Mouse (Mus musculus): ENCODE data around the gene Pnma3. TPM values are rescaled to one million over a fixed set of nuclear protein-coding genes. Genes with fewer than 3 reads are reported as not detected.

The Pnma3 gene
- polyA plus RNA-seq (2014; fragmentation: Nextera tagmentation; extraction: Ambion mirVana): 0.08 and 0.13 TPM in 2 replicates

DNA sequence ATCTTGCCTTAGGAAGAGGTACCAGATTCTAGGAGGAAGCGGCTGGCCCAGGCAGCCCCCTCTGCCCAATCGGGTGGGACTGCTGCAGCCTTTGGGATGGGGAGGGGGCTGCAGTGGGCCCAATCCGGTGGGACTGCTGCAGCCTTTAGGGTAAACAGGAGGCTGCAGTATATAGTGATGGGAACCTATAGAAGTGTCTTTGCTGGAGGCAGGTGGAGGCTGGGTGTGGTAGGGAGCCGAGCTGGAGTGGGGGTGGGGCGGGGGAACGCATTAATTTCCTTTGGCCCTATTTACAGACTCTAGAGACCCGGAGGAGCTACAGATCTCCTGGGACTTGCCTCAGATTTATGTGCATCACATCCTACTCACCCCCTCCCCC lies at the start of gene Pnma3:
Gene Pnma3 (plus strand): TSS at position 373 of the 379 bp plus-strand sequence.
- H3K9ac ChIP-seq: no peak within 1 kb of the TSS
- H3K4me2 ChIP-seq: peak within 1 kb of the TSS; percentile 46
- ATAC-seq (ENCODE audit: insufficient read depth): 0 out of 2 replicates have a peak, but pooled peaks have one; percentile 45
- H3K4me3 ChIP-seq (ENCODE audit: low read depth, low read length): 0 out of 2 replicates have a peak within 1 kb of the TSS, but pooled peaks have one; percentile 0
- H3K4me1 ChIP-seq (ENCODE audit: insufficient read depth): no peaks in the 10 kb centered on the region
- DNase-seq: no peak
- no peaks in the 10 kb centered on the region for H3K9me3 ChIP-seq (ENCODE audit: low read depth, low read length)
- peak within 1 kb of the TSS; percentile 42; the same call in 1 of the 2 replicates for H3K27ac ChIP-seq (ENCODE audit: low read depth)
- no peaks in the 10 kb centered on the region for H3K27me3 ChIP-seq (ENCODE audit: insufficient read depth, low read length)
- 24% methylated on average over 7 of the region's 7 CpGs for WGBS
- TF ChIP-seq CTCF (IDR thresholded peaks at IDR 0.05; ENCODE audit: low read depth): no peak
- no peaks in the 10 kb centered on the region for H3K36me3 ChIP-seq (ENCODE audit: insufficient read depth)

DNA sequence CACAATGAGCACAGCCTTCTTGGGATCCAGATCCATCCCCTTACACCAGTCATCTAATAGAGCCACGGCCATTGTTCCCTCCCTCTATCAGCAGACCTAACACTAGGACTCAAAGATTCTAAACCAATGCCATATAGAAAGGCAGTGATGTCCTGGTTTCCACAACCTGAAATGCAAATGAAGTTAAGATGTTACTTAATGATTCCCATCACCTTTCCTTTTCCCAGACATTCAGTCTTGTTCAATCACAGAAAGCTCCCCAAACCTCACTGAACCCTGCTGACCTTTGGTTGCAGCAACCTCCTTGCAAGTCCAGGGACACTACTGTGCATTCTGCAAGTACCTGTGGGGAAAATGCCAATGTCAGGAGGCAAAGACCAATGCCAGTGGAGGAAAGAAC lies 27.6 kb upstream of the Pnma3 start, which contains the start of gene Pnma5:
Gene Pnma5 (minus strand): TSS at position 101 of the 400 bp plus-strand sequence.
- Histone ChIP-seq H3K4me1 (ENCODE audit: insufficient read depth) (no peaks in the 10 kb centered on the region), H3K36me3 (ENCODE audit: insufficient read depth) (no peaks in the 10 kb centered on the region), H3K9me3 (ENCODE audit: low read depth, low read length) (no peaks in the 10 kb centered on the region), H3K9ac (no peak within 1 kb of the TSS), H3K27me3 (ENCODE audit: insufficient read depth, low read length) (no peaks in the 10 kb centered on the region), H3K4me3 (ENCODE audit: low read depth, low read length) (no peak within 1 kb of the TSS), H3K4me2 (no peak within 1 kb of the TSS), H3K27ac (ENCODE audit: low read depth) (no peak within 1 kb of the TSS)
- 65% methylated on average over 1 of the region's 1 CpGs for WGBS
- ATAC-seq (ENCODE audit: insufficient read depth) (no peak), DNase-seq (no peak)
- TF ChIP-seq CTCF (IDR thresholded peaks at IDR 0.05; ENCODE audit: low read depth): no peak

DNA sequence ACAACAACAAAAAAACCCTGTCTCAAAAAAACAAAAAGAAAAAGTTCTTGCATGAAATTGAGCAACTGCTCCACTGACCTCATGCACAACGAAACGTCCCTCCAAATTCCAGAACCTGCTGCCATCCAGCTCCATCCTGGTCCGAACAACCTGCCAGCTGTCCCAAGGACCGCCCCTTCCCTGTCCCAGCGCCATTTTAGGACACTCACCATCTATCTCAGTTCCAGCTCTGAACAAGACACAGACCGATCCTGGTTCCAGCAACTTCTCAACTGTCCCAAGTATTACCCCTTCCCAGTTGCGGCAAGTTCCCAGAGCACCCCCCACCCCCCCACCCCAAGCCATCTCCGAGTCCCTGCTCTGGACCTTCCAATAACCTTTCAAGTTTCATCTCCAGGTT lies 25.8 kb upstream of the Pnma3 start:
- Histone ChIP-seq H3K9me3 (ENCODE audit: low read depth, low read length) (no peaks in the 10 kb centered on the region), H3K4me2 (no peak overlapping the region), H3K27me3 (ENCODE audit: insufficient read depth, low read length) (no peaks in the 10 kb centered on the region), H3K4me3 (ENCODE audit: low read depth, low read length) (no peak overlapping the region), H3K9ac (no peak overlapping the region), H3K27ac (ENCODE audit: low read depth) (no peak overlapping the region), H3K4me1 (ENCODE audit: insufficient read depth) (no peaks in the 10 kb centered on the region), H3K36me3 (ENCODE audit: insufficient read depth) (no peaks in the 10 kb centered on the region)
- 80% methylated on average over 8 of the region's 8 CpGs for WGBS
- ATAC-seq (ENCODE audit: insufficient read depth): no peak
- DNase-seq: no peak
- no peak for TF ChIP-seq CTCF (IDR thresholded peaks at IDR 0.05; ENCODE audit: low read depth)

DNA sequence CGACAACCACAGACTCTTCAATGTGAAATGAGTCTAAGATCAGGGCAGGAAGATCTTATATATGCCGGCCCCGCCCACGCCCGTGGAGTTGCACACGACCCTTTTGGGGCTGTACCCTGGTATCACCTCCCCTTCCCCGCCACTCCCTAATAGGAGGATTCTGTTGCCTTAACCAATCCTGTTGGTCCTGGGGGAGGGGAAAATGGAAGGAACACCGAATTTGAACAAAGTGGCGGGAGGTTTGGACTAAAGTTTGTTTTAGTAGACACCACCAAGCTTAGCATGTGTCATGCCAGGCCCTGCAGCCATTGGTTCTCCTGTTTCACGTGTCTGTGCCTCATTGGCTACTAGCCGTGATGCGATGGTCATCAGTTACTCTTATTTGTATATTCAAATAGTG lies 24.9 kb upstream of the Pnma3 start:
- H3K27me3 ChIP-seq (ENCODE audit: insufficient read depth, low read length): no peaks in the 10 kb centered on the region
- no peak for ATAC-seq (ENCODE audit: insufficient read depth)
- no peak overlapping the region for H3K4me3 ChIP-seq (ENCODE audit: low read depth, low read length)
- WGBS: 80% methylated on average over 12 of the region's 12 CpGs
- no peaks in the 10 kb centered on the region for H3K36me3 ChIP-seq (ENCODE audit: insufficient read depth)
- no peak for DNase-seq
- no peaks in the 10 kb centered on the region for H3K9me3 ChIP-seq (ENCODE audit: low read depth, low read length)
- no peak overlapping the region for H3K9ac ChIP-seq
- H3K4me2 ChIP-seq: no peak overlapping the region
- no peaks in the 10 kb centered on the region for H3K4me1 ChIP-seq (ENCODE audit: insufficient read depth)
- no peak for TF ChIP-seq CTCF (IDR thresholded peaks at IDR 0.05; ENCODE audit: low read depth)
- no peak overlapping the region for H3K27ac ChIP-seq (ENCODE audit: low read depth)

DNA sequence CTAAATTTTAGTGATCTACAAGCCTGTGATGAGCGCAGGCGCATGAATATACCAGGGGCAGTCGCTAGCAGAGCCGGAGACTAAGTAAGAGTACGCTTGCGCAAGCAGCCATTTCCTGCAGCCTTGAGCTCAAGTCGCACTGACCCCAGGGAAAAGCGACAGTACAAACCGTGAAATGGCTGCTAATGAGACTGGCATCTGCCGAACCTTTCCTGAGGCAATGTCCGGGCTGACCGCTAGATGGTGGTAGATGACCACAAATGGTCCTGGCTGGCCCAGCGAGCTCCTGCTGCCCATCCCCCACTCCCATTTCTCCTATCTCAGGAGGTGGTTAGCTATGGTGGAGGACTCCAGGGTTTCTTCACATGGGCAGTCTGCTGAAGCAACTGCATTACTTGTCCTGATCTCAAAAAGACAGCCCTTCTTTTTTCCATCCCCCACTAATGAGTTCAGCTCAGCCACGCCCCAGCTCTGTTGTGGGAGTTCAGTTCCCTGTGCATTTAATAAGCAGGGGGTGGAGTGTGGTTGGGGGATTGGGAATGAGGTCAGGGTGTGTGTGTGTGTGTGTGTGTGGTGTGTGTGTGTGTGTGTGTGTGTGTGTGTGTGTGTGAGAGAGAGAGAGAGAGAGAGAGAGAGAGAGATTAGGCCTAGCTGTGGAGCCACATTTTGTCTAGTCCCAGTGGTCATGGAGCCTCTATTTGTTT lies 10.6 kb upstream of the Pnma3 start:
- no peaks in the 10 kb centered on the region for H3K4me1 ChIP-seq (ENCODE audit: insufficient read depth)
- no peaks in the 10 kb centered on the region for H3K36me3 ChIP-seq (ENCODE audit: insufficient read depth)
- WGBS: 11% methylated on average over 14 of the region's 14 CpGs
- TF ChIP-seq CTCF (IDR thresholded peaks at IDR 0.05; ENCODE audit: low read depth): peak; percentile 92
- no peaks in the 10 kb centered on the region for H3K9me3 ChIP-seq (ENCODE audit: low read depth, low read length)
- no peak overlapping the region for H3K9ac ChIP-seq
- ATAC-seq (ENCODE audit: insufficient read depth): peak; percentile 97
- no peak overlapping the region for H3K4me3 ChIP-seq (ENCODE audit: low read depth, low read length)
- H3K27ac ChIP-seq (ENCODE audit: low read depth): no peak overlapping the region
- no peaks in the 10 kb centered on the region for H3K27me3 ChIP-seq (ENCODE audit: insufficient read depth, low read length)
- peak overlapping the region; percentile 40; the same call in 1 of the 2 replicates for H3K4me2 ChIP-seq
- DNase-seq: peak; percentile 96

DNA sequence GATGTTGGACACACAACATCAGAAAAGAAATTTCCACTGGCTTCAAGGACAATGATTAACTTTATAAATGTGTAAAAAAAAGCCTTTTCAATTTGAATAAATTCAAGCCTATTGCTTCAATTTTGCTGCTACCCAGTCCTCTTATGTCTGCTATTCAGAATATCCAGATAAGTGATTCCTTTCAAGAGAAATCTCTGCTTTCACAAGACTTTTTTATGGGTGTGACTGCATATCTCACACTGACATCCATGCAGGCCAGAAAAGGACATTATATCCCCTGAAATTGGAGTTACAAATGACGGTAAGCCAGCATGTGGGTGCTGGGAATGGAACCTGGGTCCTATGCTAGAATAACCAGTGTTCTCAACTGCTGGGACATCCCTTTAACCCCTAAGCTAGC lies 3.1 kb upstream of the Pnma3 start:
- Histone ChIP-seq H3K36me3 (ENCODE audit: insufficient read depth) (no peaks in the 10 kb centered on the region), H3K27me3 (ENCODE audit: insufficient read depth, low read length) (no peaks in the 10 kb centered on the region), H3K9me3 (ENCODE audit: low read depth, low read length) (no peaks in the 10 kb centered on the region), H3K4me2 (no peak overlapping the region), H3K9ac (no peak overlapping the region), H3K27ac (ENCODE audit: low read depth) (no peak overlapping the region), H3K4me3 (ENCODE audit: low read depth, low read length) (no peak overlapping the region), H3K4me1 (ENCODE audit: insufficient read depth) (no peaks in the 10 kb centered on the region)
- DNase-seq (no peak), ATAC-seq (ENCODE audit: insufficient read depth) (no peak)
- WGBS: 81% methylated on average over 1 of the region's 1 CpGs
- no peak for TF ChIP-seq CTCF (IDR thresholded peaks at IDR 0.05; ENCODE audit: low read depth)

DNA sequence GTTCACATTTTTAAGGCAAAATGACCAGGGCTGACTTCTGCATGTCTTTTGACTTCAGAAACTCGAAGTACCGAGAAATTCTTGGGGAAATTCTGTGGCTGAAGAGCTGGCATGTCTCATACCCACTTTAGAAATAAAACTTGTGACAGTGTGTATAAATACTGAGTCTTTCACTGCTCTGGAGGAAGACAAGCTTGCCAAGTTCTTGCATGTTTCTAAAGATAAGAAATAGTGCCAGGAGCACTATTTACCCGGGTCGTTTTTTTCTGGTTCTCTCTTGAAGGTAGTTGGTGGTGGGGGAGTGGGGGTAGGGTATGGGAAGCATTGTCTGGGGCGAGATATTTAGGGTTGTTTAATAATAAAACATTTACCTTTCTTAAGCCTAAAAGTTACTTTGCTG lies 2.3 kb upstream of the Pnma3 start:
- Histone ChIP-seq H3K9me3 (ENCODE audit: low read depth, low read length) (no peaks in the 10 kb centered on the region), H3K4me3 (ENCODE audit: low read depth, low read length) (no peak overlapping the region), H3K36me3 (ENCODE audit: insufficient read depth) (no peaks in the 10 kb centered on the region), H3K4me1 (ENCODE audit: insufficient read depth) (no peaks in the 10 kb centered on the region), H3K9ac (no peak overlapping the region), H3K4me2 (no peak overlapping the region), H3K27ac (ENCODE audit: low read depth) (peak overlapping the region; percentile 36; the same call in 1 of the 2 replicates), H3K27me3 (ENCODE audit: insufficient read depth, low read length) (no peaks in the 10 kb centered on the region)
- TF ChIP-seq CTCF (IDR thresholded peaks at IDR 0.05; ENCODE audit: low read depth): no peak
- no peak for ATAC-seq (ENCODE audit: insufficient read depth)
- no peak for DNase-seq
- 31% methylated on average over 5 of the region's 5 CpGs for WGBS
